Mouse (Mus musculus) ES-Bruce4 (cell line): ENCODE data around the gene AC134908.4.

Experiments
- CTCF ChIP-seq: IDR thresholded peaks from one replicate; pipeline ENCODE4 v1.8.1; 2011; ENCODE audit warnings: low read depth, low read length
- EP300 ChIP-seq: IDR thresholded peaks from 2 replicates; pipeline ENCODE4 v1.6.1; 2011; ENCODE audit warnings: low read depth, low read length; ENCODE audit not compliant: insufficient read depth
- POLR2A ChIP-seq: IDR thresholded peaks from one replicate; pipeline ENCODE4 v1.8.1; 2011; ENCODE audit warnings: low read length; ENCODE audit not compliant: insufficient read depth

- TF ChIP-seq POLR2A, result no peak
- no peak for TF ChIP-seq CTCF
- no peak for TF ChIP-seq EP300
Measured at GRCm38 (mm10) chr17:25825984-25826570, 30.6 kb upstream of the AC134908.4 start.
